Mouse (Mus musculus): ENCODE measurements at regions not wholly inside any gene's neighbourhood (a gene's known extent, or its start where the extent isn't known, plus 50 kb on each side); places are given as distances from the start of the nearest gene placed in this dataset.

DNA sequence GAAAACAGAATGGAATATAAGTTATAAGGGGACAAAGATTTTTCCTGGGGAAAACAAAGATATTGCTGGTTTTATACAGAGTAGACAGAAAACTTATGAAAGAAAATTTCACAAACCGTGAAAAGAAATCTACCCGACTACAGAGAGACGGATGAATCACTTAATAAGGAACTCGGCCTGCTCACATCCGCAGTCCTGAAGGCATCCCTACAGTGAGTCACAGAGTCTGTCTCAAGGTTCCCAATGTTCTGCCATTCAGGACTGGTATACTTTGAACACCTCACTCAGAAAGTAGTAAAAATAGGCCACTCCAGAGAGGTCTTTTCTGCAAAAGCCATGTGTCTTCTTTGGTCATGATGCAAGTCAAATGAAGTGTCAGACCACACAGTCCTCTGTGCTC lies 463.5 kb downstream of the Sorl1 start:
- no peaks in the 10 kb centered on the region for H3K9me3 ChIP-seq (ENCODE audit: low read length)
- WGBS (ENCODE audit: insufficient replicate concordance), result 91% methylated on average over 5 of the region's 5 CpGs
- no peak overlapping the region for H3K27ac ChIP-seq (ENCODE audit: low read depth)
- H3K4me3 ChIP-seq (ENCODE audit: low read depth, low read length), result no peak overlapping the region
- TF ChIP-seq EP300 (IDR thresholded peaks at IDR 0.05; ENCODE audit: low read depth), result no peak
- no peak for TF ChIP-seq CTCF (IDR thresholded peaks at IDR 0.05; ENCODE audit: low read depth)
- DNase-seq (no peak), ATAC-seq (no peak)
- no peaks in the 10 kb centered on the region for H3K36me3 ChIP-seq (replicated peaks; ENCODE audit: insufficient read depth, low read length)
- no peak overlapping the region for H3K9ac ChIP-seq (replicated peaks)
- H3K27me3 ChIP-seq (ENCODE audit: insufficient read depth, low read length), result no peaks in the 10 kb centered on the region
- no peak overlapping the region for H3K4me2 ChIP-seq (ENCODE audit: low read depth, low read length)
- no peaks in the 10 kb centered on the region for H3K4me1 ChIP-seq (ENCODE audit: insufficient read depth)

GRCm38 (mm10) chr9:41660011-41660410 lies 464.1 kb downstream of the Sorl1 start:
- TF ChIP-seq EP300 (IDR thresholded peaks at IDR 0.05; ENCODE audit: low read depth) (no peak), CTCF (IDR thresholded peaks at IDR 0.05; ENCODE audit: low read depth) (no peak)
- DNase-seq (no peak), ATAC-seq (no peak)
- Histone ChIP-seq H3K9ac (replicated peaks) (no peak overlapping the region), H3K27ac (ENCODE audit: low read depth) (no peak overlapping the region), H3K4me3 (ENCODE audit: low read depth, low read length) (no peak overlapping the region), H3K27me3 (ENCODE audit: insufficient read depth, low read length) (no peaks in the 10 kb centered on the region), H3K4me2 (ENCODE audit: low read depth, low read length) (no peak overlapping the region), H3K9me3 (ENCODE audit: low read length) (no peaks in the 10 kb centered on the region), H3K4me1 (ENCODE audit: insufficient read depth) (no peaks in the 10 kb centered on the region), H3K36me3 (replicated peaks; ENCODE audit: insufficient read depth, low read length) (no peaks in the 10 kb centered on the region)
- WGBS (ENCODE audit: insufficient replicate concordance), result 74% methylated on average over 5 of the region's 5 CpGs

DNA sequence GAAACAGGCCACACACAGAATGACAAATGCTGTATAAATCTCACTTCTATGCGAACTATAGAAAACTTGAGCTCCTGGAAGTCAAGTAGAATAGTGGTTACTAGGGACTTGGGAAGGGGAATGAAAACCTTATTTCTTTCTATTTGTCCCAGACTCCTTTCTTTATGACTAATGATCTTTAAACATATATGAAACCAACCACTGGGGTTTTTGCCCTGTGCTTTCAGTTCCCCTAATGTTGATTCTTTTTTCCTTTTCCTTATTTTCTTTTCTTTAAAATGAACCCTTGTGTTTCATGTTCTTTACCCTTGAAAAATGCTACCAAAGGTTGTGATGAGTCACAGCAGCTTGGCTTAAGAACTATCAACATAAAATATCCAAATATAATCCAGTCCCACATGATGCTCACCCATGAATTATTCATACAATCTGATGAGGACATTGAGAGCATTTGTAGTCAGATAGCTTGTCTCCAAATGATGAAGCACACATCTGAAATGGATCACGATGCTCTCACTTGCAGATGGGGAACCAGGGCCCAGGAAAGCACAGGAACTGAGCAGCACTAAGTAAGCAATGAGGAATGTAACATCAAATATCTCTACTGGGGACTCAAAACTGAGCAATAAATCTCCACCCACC lies 470.2 kb upstream of the Ubash3b start:
- no peak overlapping the region for H3K4me2 ChIP-seq (ENCODE audit: low read depth, low read length)
- H3K9ac ChIP-seq (replicated peaks), result no peak overlapping the region
- no peak overlapping the region for H3K4me3 ChIP-seq (ENCODE audit: low read depth, low read length)
- no peaks in the 10 kb centered on the region for H3K27me3 ChIP-seq (ENCODE audit: insufficient read depth, low read length)
- ATAC-seq, result no peak
- no peaks in the 10 kb centered on the region for H3K4me1 ChIP-seq (ENCODE audit: insufficient read depth)
- H3K27ac ChIP-seq (ENCODE audit: low read depth), result no peak overlapping the region
- DNase-seq, result no peak
- TF ChIP-seq EP300 (IDR thresholded peaks at IDR 0.05; ENCODE audit: low read depth) (no peak), CTCF (IDR thresholded peaks at IDR 0.05; ENCODE audit: low read depth) (no peak)
- WGBS (ENCODE audit: insufficient replicate concordance), result 78% methylated on average over 2 of the region's 2 CpGs
- H3K36me3 ChIP-seq (replicated peaks; ENCODE audit: insufficient read depth, low read length), result no peaks in the 10 kb centered on the region
- H3K9me3 ChIP-seq (ENCODE audit: low read length), result no peaks in the 10 kb centered on the region

GRCm38 (mm10) chr9:41621341-41621740 lies 459.8 kb upstream of the Ubash3b start:
- no peaks in the 10 kb centered on the region for H3K9me3 ChIP-seq (ENCODE audit: low read length)
- no peak overlapping the region for H3K27ac ChIP-seq (ENCODE audit: low read depth)
- H3K27me3 ChIP-seq (ENCODE audit: insufficient read depth, low read length), result no peaks in the 10 kb centered on the region
- no peak overlapping the region for H3K4me3 ChIP-seq (ENCODE audit: low read depth, low read length)
- 68% methylated on average over 8 of the region's 8 CpGs for WGBS (ENCODE audit: insufficient replicate concordance)
- no peak for DNase-seq
- TF ChIP-seq CTCF (IDR thresholded peaks at IDR 0.05; ENCODE audit: low read depth) (no peak), EP300 (IDR thresholded peaks at IDR 0.05; ENCODE audit: low read depth) (no peak)
- H3K4me2 ChIP-seq (ENCODE audit: low read depth, low read length), result no peak overlapping the region
- no peaks in the 10 kb centered on the region for H3K4me1 ChIP-seq (ENCODE audit: insufficient read depth)
- H3K36me3 ChIP-seq (replicated peaks; ENCODE audit: insufficient read depth, low read length), result no peaks in the 10 kb centered on the region
- ATAC-seq, result no peak
- H3K9ac ChIP-seq (replicated peaks), result no peak overlapping the region

DNA sequence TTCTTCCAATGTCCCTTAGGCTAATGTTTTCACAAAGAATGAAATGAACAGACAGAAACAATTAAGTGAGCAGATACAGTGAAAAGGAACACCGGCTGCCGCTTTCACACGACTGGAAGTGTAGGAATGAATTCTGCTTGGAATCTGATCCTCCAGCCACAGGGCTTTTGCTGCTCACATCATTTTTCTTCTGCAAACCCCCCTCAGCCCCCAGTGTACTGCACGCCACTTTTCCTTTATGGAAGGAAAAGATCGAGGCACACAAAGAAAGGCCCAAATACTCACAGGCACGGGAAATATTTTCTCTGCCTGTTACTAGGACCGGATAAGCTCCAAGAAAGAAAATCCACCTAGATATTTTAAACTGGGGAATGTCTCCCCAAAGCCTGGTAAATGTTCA lies 452.5 kb upstream of the Ubash3b start:
- Histone ChIP-seq H3K4me2 (ENCODE audit: low read depth, low read length) (no peak overlapping the region), H3K36me3 (replicated peaks; ENCODE audit: insufficient read depth, low read length) (no peaks in the 10 kb centered on the region), H3K4me1 (ENCODE audit: insufficient read depth) (no peaks in the 10 kb centered on the region), H3K9ac (replicated peaks) (no peak overlapping the region), H3K27me3 (ENCODE audit: insufficient read depth, low read length) (no peaks in the 10 kb centered on the region), H3K4me3 (ENCODE audit: low read depth, low read length) (no peak overlapping the region), H3K27ac (ENCODE audit: low read depth) (no peak overlapping the region), H3K9me3 (ENCODE audit: low read length) (no peaks in the 10 kb centered on the region)
- 78% methylated on average over 7 of the region's 7 CpGs for WGBS (ENCODE audit: insufficient replicate concordance)
- ATAC-seq (no peak), DNase-seq (no peak)
- no peak for TF ChIP-seq EP300 (IDR thresholded peaks at IDR 0.05; ENCODE audit: low read depth)
- TF ChIP-seq CTCF (IDR thresholded peaks at IDR 0.05; ENCODE audit: low read depth), result no peak

DNA sequence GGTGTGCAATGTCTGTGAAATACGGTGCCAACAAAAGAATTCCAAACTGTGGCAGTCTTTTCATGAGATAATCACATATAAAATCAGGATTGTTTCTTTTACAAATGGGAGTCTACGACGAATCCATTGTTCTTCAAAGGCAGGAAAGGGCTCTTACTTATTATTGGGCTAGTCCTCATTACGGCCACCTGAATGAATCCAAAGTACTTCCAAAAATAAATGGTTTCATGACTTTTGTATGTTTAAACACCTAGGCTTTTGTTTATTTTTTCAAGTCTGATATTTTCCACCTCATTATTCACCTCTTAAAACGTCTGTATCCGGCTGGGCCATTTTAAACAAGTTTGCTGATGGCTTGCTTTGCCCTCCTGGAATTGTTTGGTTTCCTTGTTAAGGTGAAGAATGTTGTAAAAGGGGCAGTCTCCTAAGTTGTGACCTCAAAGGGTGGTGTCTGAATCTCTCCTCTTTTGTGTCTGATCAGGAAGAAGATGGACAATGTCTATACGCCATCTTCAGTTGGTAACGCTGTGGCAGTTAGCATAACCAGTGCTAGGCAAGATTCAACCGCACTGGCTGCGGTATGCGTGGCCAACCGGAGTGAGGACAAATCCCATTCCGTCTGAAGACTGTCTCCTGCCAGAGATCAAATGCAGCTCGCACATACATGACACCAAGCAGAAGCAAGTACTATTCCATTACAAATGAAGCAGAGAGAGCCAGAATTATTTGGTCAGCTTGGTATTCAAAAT lies 451.5 kb upstream of the Ubash3b start:
- H3K27ac ChIP-seq (ENCODE audit: low read depth), result no peak overlapping the region

More for the DNA sequence above, 451.5 kb upstream of the Ubash3b start:
- no peak for ATAC-seq
- Histone ChIP-seq H3K9ac (replicated peaks) (no peak overlapping the region), H3K36me3 (replicated peaks; ENCODE audit: insufficient read depth, low read length) (no peaks in the 10 kb centered on the region), H3K4me2 (ENCODE audit: low read depth, low read length) (no peak overlapping the region), H3K4me1 (ENCODE audit: insufficient read depth) (no peaks in the 10 kb centered on the region), H3K9me3 (ENCODE audit: low read length) (no peaks in the 10 kb centered on the region), H3K27me3 (ENCODE audit: insufficient read depth, low read length) (no peaks in the 10 kb centered on the region), H3K4me3 (ENCODE audit: low read depth, low read length) (no peak overlapping the region)
- 75% methylated on average over 14 of the region's 14 CpGs for WGBS (ENCODE audit: insufficient replicate concordance)
- no peak for DNase-seq
- TF ChIP-seq CTCF (IDR thresholded peaks at IDR 0.05; ENCODE audit: low read depth), result no peak
- no peak for TF ChIP-seq EP300 (IDR thresholded peaks at IDR 0.05; ENCODE audit: low read depth)
